Mouse (Mus musculus): Measurements from ENCODE around the gene Idh3g. TPM values are rescaled to one million over a fixed set of nuclear protein-coding genes. Genes with fewer than 3 reads are reported as not detected.

The Idh3g gene
- polyA plus RNA-seq, 1 experiment from 2014 or later = 217 TPM

DNA sequence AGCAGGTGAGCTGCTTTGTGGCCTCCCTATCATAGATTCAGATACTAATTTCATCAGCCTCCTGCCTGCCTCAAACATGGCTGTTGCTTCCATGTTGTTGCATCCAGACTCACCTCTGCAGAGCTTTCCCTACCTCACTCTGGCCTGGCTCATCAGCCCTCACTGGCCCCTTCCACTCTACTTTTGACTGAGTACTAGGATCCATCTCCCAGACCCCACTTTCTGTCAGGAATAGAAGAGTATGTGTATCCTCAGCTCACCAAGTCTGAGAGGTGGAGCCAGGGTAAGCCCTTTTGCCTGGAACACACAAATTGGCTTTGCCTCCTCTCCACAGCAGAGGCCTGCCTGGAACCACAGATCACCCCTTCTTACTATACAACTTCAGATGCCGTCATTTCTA lies 1.8 kb upstream of the Idh3g start:
- WGBS = 87% methylated on average over 1 of the region's 1 CpGs
- Histone ChIP-seq H3K4me2 (replicated peaks) (peak overlapping the region; percentile 54), H3K4me1 (replicated peaks) (no peaks in the 10 kb centered on the region), H3K36me3 (no peaks in the 10 kb centered on the region), H3K9ac (peak overlapping the region; percentile 69), H3K27me3 (replicated peaks) (no peaks in the 10 kb centered on the region), H3K27ac (no peak overlapping the region), H3K4me3 (replicated peaks) (peak overlapping the region; percentile 58), H3K9me3 (no peaks in the 10 kb centered on the region)
- ATAC-seq = no peak

GRCm38 (mm10) chrX:73787225-73787558 lies 495 bp upstream of the Idh3g start:
- ATAC-seq = no peak; the same call in 1 of the 2 replicates
- peak overlapping the region; percentile 58 for H3K4me3 ChIP-seq (replicated peaks)
- no peaks in the 10 kb centered on the region for H3K9me3 ChIP-seq
- peak overlapping the region; percentile 54 for H3K4me2 ChIP-seq (replicated peaks)
- H3K4me1 ChIP-seq (replicated peaks) = no peaks in the 10 kb centered on the region
- H3K27me3 ChIP-seq (replicated peaks) = no peaks in the 10 kb centered on the region
- peak overlapping the region; percentile 69 for H3K9ac ChIP-seq
- H3K27ac ChIP-seq = peak overlapping the region; percentile 73
- H3K36me3 ChIP-seq = no peaks in the 10 kb centered on the region
- WGBS = 17% methylated on average over 20 of the region's 22 CpGs

DNA sequence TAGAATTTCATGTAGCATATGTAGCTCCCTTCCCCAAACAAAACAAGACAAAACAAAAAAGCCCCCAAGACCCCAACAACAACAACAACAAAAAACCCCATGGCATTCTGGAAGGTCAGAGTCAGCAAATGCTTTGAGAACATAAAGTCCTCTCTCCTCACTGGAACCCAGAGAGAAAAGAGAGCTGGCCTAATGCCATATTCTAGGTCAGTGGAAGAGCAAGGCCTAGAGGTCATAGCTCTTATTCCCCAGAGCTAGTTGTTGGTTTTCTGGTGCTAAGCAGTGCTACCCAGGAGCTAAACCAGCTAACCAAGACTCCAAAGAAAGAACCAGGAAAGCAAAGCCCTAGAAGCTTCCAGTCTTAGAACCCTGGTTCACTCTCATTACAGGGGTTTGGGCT lies 1.0 kb downstream of the Idh3g start:
- peak overlapping the region; percentile 53 for H3K9ac ChIP-seq
- H3K27ac ChIP-seq = peak overlapping the region; percentile 93; the same call in 1 of the 2 replicates
- no peaks in the 10 kb centered on the region; the same call in 1 of the 2 replicates for H3K36me3 ChIP-seq
- no peaks in the 10 kb centered on the region for H3K27me3 ChIP-seq (replicated peaks)
- no peaks in the 10 kb centered on the region for H3K4me1 ChIP-seq (replicated peaks)
- H3K4me3 ChIP-seq (replicated peaks) = peak overlapping the region; percentile 58
- ATAC-seq = no peak
- H3K4me2 ChIP-seq (replicated peaks) = peak overlapping the region; percentile 56
- H3K9me3 ChIP-seq = no peaks in the 10 kb centered on the region

DNA sequence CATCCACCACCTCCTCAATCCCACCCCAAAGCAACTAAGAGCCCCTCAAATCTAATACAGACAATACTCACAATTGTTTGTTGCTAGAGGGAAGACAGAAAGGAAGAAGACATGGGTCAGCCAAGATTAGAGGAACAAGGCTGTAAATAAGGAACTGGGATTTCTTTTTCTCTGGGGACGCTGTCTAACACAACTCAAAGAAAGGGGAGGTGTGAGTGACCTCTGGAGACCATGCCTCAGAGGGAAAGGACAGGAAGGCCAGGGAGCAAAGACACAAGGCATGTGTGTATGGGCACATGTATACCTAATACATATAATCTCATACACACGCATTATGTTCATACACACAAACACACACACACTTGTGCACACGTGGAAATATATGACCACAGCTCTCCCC lies 4.5 kb downstream of the Idh3g start:
- no peak overlapping the region for H3K4me3 ChIP-seq (replicated peaks)
- no peak overlapping the region for H3K4me2 ChIP-seq (replicated peaks)
- no peak overlapping the region for H3K27ac ChIP-seq
- no peak for ATAC-seq
- no peaks in the 10 kb centered on the region; the same call in 1 of the 2 replicates for H3K36me3 ChIP-seq
- no peaks in the 10 kb centered on the region for H3K4me1 ChIP-seq (replicated peaks)
- no peak overlapping the region for H3K9ac ChIP-seq
- H3K9me3 ChIP-seq = no peaks in the 10 kb centered on the region
- H3K27me3 ChIP-seq (replicated peaks) = no peaks in the 10 kb centered on the region
- WGBS = 84% methylated on average over 3 of the region's 3 CpGs

GRCm38 (mm10) chrX:73774802-73775483 lies 11.8 kb downstream of the Idh3g start:
- Histone ChIP-seq H3K9me3 (no peaks in the 10 kb centered on the region), H3K36me3 (no peaks in the 10 kb centered on the region), H3K4me1 (replicated peaks) (no peaks in the 10 kb centered on the region), H3K27ac (no peak overlapping the region), H3K27me3 (replicated peaks) (no peaks in the 10 kb centered on the region), H3K4me3 (replicated peaks) (no peak overlapping the region), H3K9ac (no peak overlapping the region), H3K4me2 (replicated peaks) (no peak overlapping the region)
- 68% methylated on average over 10 of the region's 10 CpGs for WGBS
- ATAC-seq = peak; percentile 79

DNA sequence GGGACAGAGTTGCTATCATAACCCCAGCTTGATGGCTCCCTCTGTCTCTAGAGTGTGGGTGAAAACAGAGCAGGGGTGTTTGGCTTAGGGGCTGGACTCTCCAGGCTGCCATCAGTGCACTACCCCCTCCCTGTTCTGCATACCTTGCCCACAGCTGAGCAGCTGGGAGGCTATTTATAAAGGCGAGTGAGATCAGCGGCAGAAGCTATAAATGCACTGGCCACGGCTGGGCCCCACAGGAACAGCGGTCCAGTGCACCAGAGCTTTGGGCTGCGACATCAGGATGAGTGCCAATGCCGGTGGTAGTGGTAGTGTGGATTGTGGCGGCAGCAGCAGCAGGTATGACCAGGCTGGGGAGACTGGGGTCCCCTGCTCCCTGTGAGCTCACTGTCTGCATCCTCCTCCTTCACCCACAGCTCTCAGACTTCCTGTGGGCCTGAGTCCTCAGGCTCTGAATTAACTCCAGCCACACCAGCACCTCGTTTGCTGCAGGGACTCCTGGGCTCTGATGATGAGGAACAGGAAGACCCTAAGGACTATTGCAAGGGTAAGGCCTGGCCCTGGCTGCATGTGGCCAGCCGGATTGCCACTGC lies 12.4 kb downstream of the Idh3g start, which contains the start of gene Srpk3:
Gene Srpk3 (plus strand): TSS at position 238 of the 593 bp plus-strand sequence.
- Histone ChIP-seq H3K27ac (no peak within 1 kb of the TSS), H3K27me3 (replicated peaks) (no peaks in the 10 kb centered on the region), H3K36me3 (no peaks in the 10 kb centered on the region), H3K9ac (no peak within 1 kb of the TSS), H3K4me2 (replicated peaks) (no peak within 1 kb of the TSS), H3K4me3 (replicated peaks) (no peak within 1 kb of the TSS), H3K9me3 (no peaks in the 10 kb centered on the region), H3K4me1 (replicated peaks) (no peaks in the 10 kb centered on the region)
- 48% methylated on average over 9 of the region's 9 CpGs for WGBS
- no peak; the same call in 1 of the 2 replicates for ATAC-seq

DNA sequence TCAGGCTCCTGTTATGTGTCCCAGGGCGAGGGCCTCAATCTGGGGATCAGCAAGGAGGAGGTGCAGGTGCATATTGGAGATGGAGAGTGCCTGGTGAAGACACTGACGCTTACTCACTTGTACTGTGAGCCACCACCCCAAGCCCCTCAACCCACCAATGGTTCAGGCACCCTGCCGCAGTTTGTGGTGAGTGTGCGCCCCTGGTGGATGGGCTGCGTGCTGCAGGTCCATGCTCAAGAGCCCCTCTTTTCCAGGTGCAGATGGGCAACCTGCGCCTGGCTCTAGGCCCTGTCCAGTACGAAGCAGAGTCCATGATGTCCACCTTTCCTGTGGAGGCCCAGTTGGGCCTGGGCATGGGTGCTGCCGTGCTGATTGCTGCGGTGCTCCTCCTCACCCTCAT lies 19.4 kb downstream of the Idh3g start:
- ATAC-seq = no peak
- H3K36me3 ChIP-seq = no peaks in the 10 kb centered on the region

GRCm38 (mm10) chrX:73765311-73765710 lies 21.4 kb downstream of the Idh3g start:
- H3K27ac ChIP-seq = no peak overlapping the region
- no peaks in the 10 kb centered on the region for H3K4me1 ChIP-seq (replicated peaks)
- H3K4me3 ChIP-seq (replicated peaks) = no peak overlapping the region
- 73% methylated on average over 1 of the region's 1 CpGs for WGBS
- no peaks in the 10 kb centered on the region for H3K9me3 ChIP-seq
- H3K27me3 ChIP-seq (replicated peaks) = no peaks in the 10 kb centered on the region
- ATAC-seq = no peak
- no peaks in the 10 kb centered on the region for H3K36me3 ChIP-seq
- H3K4me2 ChIP-seq (replicated peaks) = no peak overlapping the region
- H3K9ac ChIP-seq = no peak overlapping the region

More for the DNA sequence above, 19.4 kb downstream of the Idh3g start:
- Histone ChIP-seq H3K27ac (no peak overlapping the region), H3K9me3 (no peaks in the 10 kb centered on the region), H3K4me3 (replicated peaks) (no peak overlapping the region), H3K27me3 (replicated peaks) (no peaks in the 10 kb centered on the region), H3K4me2 (replicated peaks) (no peak overlapping the region), H3K9ac (no peak overlapping the region), H3K4me1 (replicated peaks) (no peaks in the 10 kb centered on the region)
- 65% methylated on average over 9 of the region's 9 CpGs for WGBS

- Histone ChIP-seq H3K27me3 (replicated peaks) (peaks cover 6% of the 10 kb centered on the region), H3K9ac (no peak overlapping the region), H3K4me1 (replicated peaks) (no peaks in the 10 kb centered on the region), H3K4me2 (replicated peaks) (no peak overlapping the region), H3K27ac (no peak overlapping the region), H3K36me3 (no peaks in the 10 kb centered on the region), H3K4me3 (replicated peaks) (no peak overlapping the region), H3K9me3 (no peaks in the 10 kb centered on the region)
- ATAC-seq = no peak
- 88% methylated on average over 13 of the region's 13 CpGs for WGBS
Measured at GRCm38 (mm10) chrX:73758611-73759290, 27.9 kb downstream of the Idh3g start.

- Histone ChIP-seq H3K4me1 (replicated peaks) (no peaks in the 10 kb centered on the region), H3K4me3 (replicated peaks) (no peak within 1 kb of the TSS), H3K9me3 (no peaks in the 10 kb centered on the region), H3K27ac (no peak within 1 kb of the TSS), H3K4me2 (replicated peaks) (no peak within 1 kb of the TSS), H3K27me3 (replicated peaks) (peaks cover 6% of the 10 kb centered on the region), H3K36me3 (no peaks in the 10 kb centered on the region), H3K9ac (no peak within 1 kb of the TSS)
- ATAC-seq = no peak
- 65% methylated on average over 5 of the region's 5 CpGs for WGBS
Measured at GRCm38 (mm10) chrX:73756334-73757140, 30.2 kb downstream of the Idh3g start, which contains the start of gene Plxnb3. TSS of gene Plxnb3 (plus strand) at chrX:73757090.

DNA sequence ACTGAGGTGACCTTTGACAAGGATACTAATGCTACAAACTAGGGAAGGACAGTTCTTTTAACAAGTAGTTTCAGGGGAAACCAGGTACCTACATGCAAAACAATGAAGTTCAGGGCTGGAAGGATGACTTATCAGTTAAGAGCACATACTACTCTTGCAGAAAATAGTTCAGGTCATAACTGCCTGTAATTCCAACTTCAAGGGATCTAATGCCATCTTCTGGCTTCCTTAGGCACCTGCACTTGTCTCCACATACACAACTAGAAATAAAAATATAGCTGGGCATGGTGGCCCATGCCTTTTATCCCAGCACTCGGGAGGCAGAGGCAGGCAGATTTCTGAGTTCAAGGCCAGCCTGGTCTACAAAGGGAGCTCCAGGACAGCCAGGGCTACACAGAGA lies 37.7 kb downstream of the Idh3g start:
- H3K4me1 ChIP-seq (replicated peaks) = no peaks in the 10 kb centered on the region
- WGBS = 97% methylated on average over 1 of the region's 1 CpGs
- H3K4me2 ChIP-seq (replicated peaks) = no peak overlapping the region
- no peak overlapping the region for H3K27ac ChIP-seq
- H3K4me3 ChIP-seq (replicated peaks) = no peak overlapping the region
- ATAC-seq = no peak
- no peak overlapping the region for H3K9ac ChIP-seq
- H3K36me3 ChIP-seq = no peaks in the 10 kb centered on the region
- H3K9me3 ChIP-seq = no peaks in the 10 kb centered on the region
- no peaks in the 10 kb centered on the region for H3K27me3 ChIP-seq (replicated peaks)
